Mouse (Mus musculus): ENCODE measurements around the gene Sele. TPM values are rescaled to one million over a fixed set of nuclear protein-coding genes. Genes with fewer than 3 reads are reported as not detected.

Gene Sele
- polyA plus RNA-seq, 1 experiment from 2014 or later: not detected

- Histone ChIP-seq H3K4me1 (no peaks in the 10 kb centered on the region), H3K9me3 (no peaks in the 10 kb centered on the region), H3K36me3 (no peaks in the 10 kb centered on the region), H3K9ac (no peak overlapping the region), H3K27ac (no peak overlapping the region), H3K27me3 (no peaks in the 10 kb centered on the region), H3K4me2 (replicated peaks) (no peak overlapping the region), H3K4me3 (no peak overlapping the region)
- 82% methylated on average over 7 of the region's 7 CpGs for WGBS
- no peak for ATAC-seq (ENCODE audit: insufficient number of reproducible peaks, insufficient read depth, low FRiP score, low TSS enrichment)
These were observed 25.8 kb downstream of the Sele start for GRCm38 (mm10) chr1:164073803-164074202.

GRCm38 (mm10) chr1:164074606-164075140 lies 26.6 kb downstream of the Sele start:
- H3K27ac ChIP-seq: no peak overlapping the region
- H3K4me3 ChIP-seq: no peak overlapping the region
- no peaks in the 10 kb centered on the region for H3K36me3 ChIP-seq
- no peak for ATAC-seq (ENCODE audit: insufficient number of reproducible peaks, insufficient read depth, low FRiP score, low TSS enrichment)
- H3K9ac ChIP-seq: no peak overlapping the region
- H3K4me2 ChIP-seq (replicated peaks): no peak overlapping the region
- no peaks in the 10 kb centered on the region for H3K27me3 ChIP-seq
- no peaks in the 10 kb centered on the region for H3K9me3 ChIP-seq
- no peaks in the 10 kb centered on the region for H3K4me1 ChIP-seq
- 88% methylated on average over 2 of the region's 2 CpGs for WGBS

- ATAC-seq (ENCODE audit: insufficient number of reproducible peaks, insufficient read depth, low FRiP score, low TSS enrichment): no peak
- no peak overlapping the region for H3K4me2 ChIP-seq (replicated peaks)
- H3K36me3 ChIP-seq: no peaks in the 10 kb centered on the region
- no peak overlapping the region for H3K9ac ChIP-seq
- no peak overlapping the region for H3K27ac ChIP-seq
- no peaks in the 10 kb centered on the region for H3K9me3 ChIP-seq
- no peak overlapping the region for H3K4me3 ChIP-seq
- 90% methylated on average over 1 of the region's 1 CpGs for WGBS
- no peaks in the 10 kb centered on the region for H3K27me3 ChIP-seq
- H3K4me1 ChIP-seq: no peaks in the 10 kb centered on the region
These were observed 27.4 kb downstream of the Sele start for GRCm38 (mm10) chr1:164075416-164075815.

DNA sequence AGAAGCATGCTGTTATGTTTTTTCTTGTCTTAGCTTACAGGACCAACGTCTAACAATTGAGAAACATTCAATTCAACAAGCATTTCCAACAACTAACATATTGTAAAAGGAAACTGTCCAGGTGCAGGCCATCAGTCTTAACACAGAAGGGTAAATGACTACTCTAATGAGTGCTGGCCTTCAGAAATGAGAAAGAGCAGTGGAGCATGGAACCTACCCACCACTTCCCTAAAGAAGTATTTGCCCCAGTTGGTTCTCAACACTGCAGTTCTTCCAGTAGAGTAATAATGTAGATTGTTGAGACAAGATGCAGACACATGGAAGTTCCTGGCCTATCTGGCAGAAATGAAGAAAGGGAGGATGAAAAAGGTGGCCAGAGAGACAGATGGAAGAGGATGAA lies 28.4 kb downstream of the Sele start:
- H3K27me3 ChIP-seq: no peaks in the 10 kb centered on the region
- ATAC-seq (ENCODE audit: insufficient number of reproducible peaks, insufficient read depth, low FRiP score, low TSS enrichment): no peak
- no peak overlapping the region for H3K4me3 ChIP-seq
- H3K9ac ChIP-seq: no peak overlapping the region
- no peaks in the 10 kb centered on the region for H3K36me3 ChIP-seq
- no peaks in the 10 kb centered on the region for H3K4me1 ChIP-seq
- 60% methylated on average over 1 of the region's 1 CpGs for WGBS
- no peak overlapping the region for H3K27ac ChIP-seq
- H3K4me2 ChIP-seq (replicated peaks): no peak overlapping the region
- H3K9me3 ChIP-seq: no peaks in the 10 kb centered on the region

DNA sequence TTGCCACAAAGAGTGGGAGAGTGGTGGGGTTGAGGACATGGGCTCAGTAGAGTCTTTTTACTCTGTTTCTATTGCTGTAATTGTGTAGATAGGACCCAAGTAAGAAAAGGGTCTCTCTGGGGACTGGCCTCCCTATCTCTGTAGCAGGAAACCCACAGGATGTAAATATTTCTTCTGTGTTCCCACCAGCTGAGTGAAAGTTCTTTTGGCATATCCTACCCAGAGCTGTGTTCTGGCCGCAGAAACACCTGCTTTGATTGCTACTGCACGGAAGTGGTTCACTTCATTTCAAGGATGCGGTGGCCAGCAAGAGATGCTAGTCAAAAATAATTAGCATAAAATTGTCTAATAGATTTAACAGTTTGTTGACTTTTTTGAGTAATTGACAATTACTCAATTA lies 29.0 kb downstream of the Sele start:
- WGBS: 88% methylated on average over 3 of the region's 3 CpGs
- no peaks in the 10 kb centered on the region for H3K27me3 ChIP-seq
- H3K4me1 ChIP-seq: no peaks in the 10 kb centered on the region
- no peaks in the 10 kb centered on the region for H3K9me3 ChIP-seq
- H3K27ac ChIP-seq: no peak overlapping the region
- H3K9ac ChIP-seq: no peak overlapping the region
- no peak for ATAC-seq (ENCODE audit: insufficient number of reproducible peaks, insufficient read depth, low FRiP score, low TSS enrichment)
- H3K4me2 ChIP-seq (replicated peaks): no peak overlapping the region
- H3K36me3 ChIP-seq: no peaks in the 10 kb centered on the region
- H3K4me3 ChIP-seq: no peak overlapping the region

DNA sequence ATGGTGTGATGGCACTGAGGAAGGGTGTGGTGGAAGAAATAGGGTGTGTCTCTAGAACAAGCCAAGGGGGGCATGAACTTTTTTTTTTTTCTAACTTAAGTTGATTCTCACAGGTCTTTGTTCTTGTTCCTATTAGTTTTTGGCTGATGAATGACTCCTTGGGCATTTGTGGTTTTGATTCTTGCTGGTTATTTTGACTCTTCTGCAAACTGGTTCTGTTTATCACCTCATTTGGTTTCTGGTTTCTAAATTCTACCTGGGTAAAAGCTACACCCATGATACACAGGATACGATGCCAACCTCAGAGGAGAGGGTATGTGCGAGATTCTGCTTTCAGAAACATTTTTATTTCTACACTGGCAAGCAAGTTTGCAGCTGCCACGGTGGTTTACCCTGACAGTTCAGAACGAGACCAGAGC lies 30.3 kb downstream of the Sele start:
- H3K9me3 ChIP-seq: no peaks in the 10 kb centered on the region
- H3K27me3 ChIP-seq: no peaks in the 10 kb centered on the region
- H3K4me3 ChIP-seq: no peak overlapping the region
- H3K9ac ChIP-seq: no peak overlapping the region
- H3K4me2 ChIP-seq (replicated peaks): no peak overlapping the region
- no peaks in the 10 kb centered on the region for H3K4me1 ChIP-seq
- WGBS: 90% methylated on average over 4 of the region's 4 CpGs
- ATAC-seq (ENCODE audit: insufficient number of reproducible peaks, insufficient read depth, low FRiP score, low TSS enrichment): no peak
- H3K27ac ChIP-seq: no peak overlapping the region
- H3K36me3 ChIP-seq: no peaks in the 10 kb centered on the region

DNA sequence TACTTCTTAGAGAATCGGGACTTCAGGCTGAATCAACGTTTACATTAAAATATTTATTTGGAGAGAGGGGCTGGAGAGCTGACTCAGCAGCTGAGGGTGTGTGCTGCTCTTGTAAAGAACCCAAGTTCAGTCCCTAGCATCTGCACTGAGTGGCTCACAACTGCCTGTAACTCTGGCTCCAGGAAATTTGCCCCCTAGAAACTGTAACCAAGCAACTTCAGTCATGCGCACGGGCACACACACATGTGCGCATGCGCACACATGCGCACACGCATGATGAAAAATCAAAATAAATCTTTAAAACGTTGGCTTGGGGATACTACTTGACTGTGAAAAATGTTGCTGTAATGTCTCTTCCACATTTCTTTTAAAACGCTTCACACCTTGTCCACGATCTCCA lies 31.1 kb downstream of the Sele start:
- no peak overlapping the region for H3K4me2 ChIP-seq (replicated peaks)
- WGBS: 88% methylated on average over 11 of the region's 11 CpGs

GRCm38 (mm10) chr1:164083046-164083445 lies 35.0 kb downstream of the Sele start:
- Histone ChIP-seq H3K9ac (no peak overlapping the region), H3K27me3 (no peaks in the 10 kb centered on the region), H3K27ac (no peak overlapping the region), H3K4me1 (no peaks in the 10 kb centered on the region), H3K4me2 (replicated peaks) (no peak overlapping the region), H3K4me3 (no peak overlapping the region), H3K9me3 (no peaks in the 10 kb centered on the region), H3K36me3 (no peaks in the 10 kb centered on the region)
- no peak for ATAC-seq (ENCODE audit: insufficient number of reproducible peaks, insufficient read depth, low FRiP score, low TSS enrichment)
- WGBS: 78% methylated on average over 4 of the region's 4 CpGs

More for the DNA sequence above, 31.1 kb downstream of the Sele start:
- Histone ChIP-seq H3K9ac (no peak overlapping the region), H3K27ac (no peak overlapping the region), H3K4me1 (no peaks in the 10 kb centered on the region), H3K9me3 (no peaks in the 10 kb centered on the region), H3K36me3 (no peaks in the 10 kb centered on the region), H3K4me3 (no peak overlapping the region), H3K27me3 (no peaks in the 10 kb centered on the region)
- no peak for ATAC-seq (ENCODE audit: insufficient number of reproducible peaks, insufficient read depth, low FRiP score, low TSS enrichment)

DNA sequence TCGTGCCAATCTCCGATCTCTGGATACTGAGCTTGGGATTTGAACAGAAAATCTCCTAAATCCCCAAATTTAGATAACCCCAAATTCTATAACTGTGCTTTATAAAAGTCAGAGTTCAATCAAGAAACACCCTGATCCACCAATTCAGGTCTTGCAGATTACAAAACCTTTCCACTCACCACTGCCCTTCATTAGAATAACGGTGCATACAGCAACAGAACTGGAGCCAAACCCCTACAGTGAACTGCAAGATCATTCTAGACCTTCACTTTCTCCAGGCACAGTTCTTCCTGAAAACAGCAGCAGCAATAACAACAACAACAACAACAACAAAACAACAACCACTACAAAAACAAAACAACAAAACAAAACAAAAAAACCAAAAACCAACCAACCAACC lies 38.8 kb downstream of the Sele start:
- no peaks in the 10 kb centered on the region for H3K4me1 ChIP-seq
- no peak for ATAC-seq (ENCODE audit: insufficient number of reproducible peaks, insufficient read depth, low FRiP score, low TSS enrichment)
- no peaks in the 10 kb centered on the region for H3K36me3 ChIP-seq
- H3K4me3 ChIP-seq: no peak overlapping the region
- H3K9ac ChIP-seq: no peak overlapping the region
- no peaks in the 10 kb centered on the region for H3K9me3 ChIP-seq
- H3K4me2 ChIP-seq (replicated peaks): no peak overlapping the region
- 84% methylated on average over 3 of the region's 3 CpGs for WGBS
- no peak overlapping the region for H3K27ac ChIP-seq
- H3K27me3 ChIP-seq: no peaks in the 10 kb centered on the region

DNA sequence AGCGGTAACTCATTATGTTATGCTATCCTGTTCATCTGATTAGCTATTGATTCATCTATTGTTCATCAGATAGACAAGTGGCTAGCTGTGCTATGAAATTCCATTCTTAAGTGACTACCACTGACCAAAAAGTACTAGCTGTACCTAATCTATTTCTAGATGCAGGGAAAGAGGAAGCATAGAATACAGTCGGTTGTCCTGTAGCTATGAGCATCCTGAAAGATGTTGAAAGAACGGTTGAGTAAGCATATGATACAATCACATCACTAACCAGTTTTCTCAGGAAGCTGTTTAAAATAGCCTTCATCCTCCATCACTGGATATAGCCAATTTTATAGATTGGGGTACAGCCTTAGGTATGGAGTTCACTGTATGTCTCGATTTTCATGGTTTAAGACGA lies 39.8 kb downstream of the Sele start:
- no peak overlapping the region for H3K4me2 ChIP-seq (replicated peaks)
- no peak overlapping the region for H3K27ac ChIP-seq
- H3K27me3 ChIP-seq: no peaks in the 10 kb centered on the region
- H3K4me3 ChIP-seq: no peak overlapping the region
- no peaks in the 10 kb centered on the region for H3K4me1 ChIP-seq
- no peak overlapping the region for H3K9ac ChIP-seq
- WGBS: 88% methylated on average over 5 of the region's 5 CpGs
- H3K36me3 ChIP-seq: no peaks in the 10 kb centered on the region
- H3K9me3 ChIP-seq: no peaks in the 10 kb centered on the region
- ATAC-seq (ENCODE audit: insufficient number of reproducible peaks, insufficient read depth, low FRiP score, low TSS enrichment): no peak

DNA sequence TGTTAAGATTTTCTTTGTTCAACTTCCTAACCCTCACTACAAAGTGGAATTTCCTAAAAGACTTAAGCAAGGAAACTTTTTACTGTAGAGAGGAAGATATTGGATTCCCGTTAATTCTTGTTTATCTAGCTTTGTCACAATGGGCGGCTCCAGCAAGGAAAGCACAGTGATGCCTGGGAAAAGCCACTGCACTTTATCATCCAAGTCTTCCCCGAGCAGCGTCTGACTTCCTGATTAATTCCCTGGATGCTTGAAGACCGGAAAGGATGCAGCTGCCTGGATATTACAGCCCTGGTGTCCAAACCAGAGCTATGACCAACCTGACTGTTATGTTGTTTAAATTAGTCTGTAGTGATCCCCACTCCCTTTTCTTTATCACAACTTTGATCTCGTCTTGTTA lies 48.7 kb downstream of the Sele start:
- no peak for ATAC-seq (ENCODE audit: insufficient number of reproducible peaks, insufficient read depth, low FRiP score, low TSS enrichment)
- H3K36me3 ChIP-seq: no peaks in the 10 kb centered on the region
- H3K9me3 ChIP-seq: no peaks in the 10 kb centered on the region
- 62% methylated on average over 6 of the region's 6 CpGs for WGBS
- H3K27ac ChIP-seq: no peak overlapping the region
- H3K9ac ChIP-seq: no peak overlapping the region
- H3K27me3 ChIP-seq: no peaks in the 10 kb centered on the region
- no peak overlapping the region for H3K4me2 ChIP-seq (replicated peaks)
- H3K4me3 ChIP-seq: no peak overlapping the region
- H3K4me1 ChIP-seq: no peaks in the 10 kb centered on the region

GRCm38 (mm10) chr1:164097911-164098310 lies 49.9 kb downstream of the Sele start:
- Histone ChIP-seq H3K4me3 (no peak overlapping the region), H3K27ac (no peak overlapping the region), H3K36me3 (no peaks in the 10 kb centered on the region), H3K27me3 (no peaks in the 10 kb centered on the region), H3K9me3 (no peaks in the 10 kb centered on the region), H3K9ac (no peak overlapping the region), H3K4me1 (no peaks in the 10 kb centered on the region), H3K4me2 (replicated peaks) (no peak overlapping the region)
- no peak for ATAC-seq (ENCODE audit: insufficient number of reproducible peaks, insufficient read depth, low FRiP score, low TSS enrichment)
- WGBS: 83% methylated on average over 2 of the region's 2 CpGs

DNA sequence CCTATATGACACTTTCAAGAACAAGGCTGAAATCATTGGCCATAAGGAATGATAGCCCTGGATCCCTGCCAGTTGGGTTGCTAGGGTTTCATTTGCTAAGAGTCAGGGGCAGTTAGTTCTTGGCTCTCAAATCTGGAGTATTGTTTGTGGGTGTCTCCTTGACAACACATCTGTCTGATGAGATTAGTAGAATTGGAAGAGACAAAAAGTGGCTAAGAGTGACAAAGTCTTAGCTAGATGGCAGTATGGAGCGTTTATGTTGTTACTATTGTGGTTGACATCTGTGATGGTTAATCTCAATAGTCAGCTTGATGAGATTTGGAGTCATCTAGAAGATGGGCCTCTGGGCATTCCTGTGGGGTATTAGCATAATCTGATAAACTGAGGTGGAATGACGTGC lies 50.3 kb downstream of the Sele start:
- no peak overlapping the region for H3K9ac ChIP-seq
- H3K4me2 ChIP-seq (replicated peaks): no peak overlapping the region
- ATAC-seq (ENCODE audit: insufficient number of reproducible peaks, insufficient read depth, low FRiP score, low TSS enrichment): no peak
- H3K27ac ChIP-seq: no peak overlapping the region
- no peaks in the 10 kb centered on the region for H3K9me3 ChIP-seq
- H3K4me1 ChIP-seq: no peaks in the 10 kb centered on the region
- no peak overlapping the region for H3K4me3 ChIP-seq
- 68% methylated on average over 2 of the region's 2 CpGs for WGBS
- no peaks in the 10 kb centered on the region for H3K27me3 ChIP-seq
- no peaks in the 10 kb centered on the region for H3K36me3 ChIP-seq

All from embryonic facial prominence, embryonic 12.5 days (tissue).